Mouse (Mus musculus) CH12.LX (cell line): ENCODE measurements around the gene Dnajc16. TPM values are rescaled to one million over a fixed set of nuclear protein-coding genes. Genes with fewer than 3 reads are reported as not detected.

ENCODE experiments used
- DNase-seq: peaks from one replicate; pipeline ENCODE4 v3.0.0-alpha.2; 2013; ENCODE audit errors: extremely low read depth
- H3K27ac ChIP-seq: 2 replicates; pipeline ENCODE4 v1.5.1; 2012; ENCODE audit warnings: low read depth, mild to moderate bottlenecking, control low read depth, moderate library complexity; ENCODE audit not compliant: insufficient read depth
- H3K27me3 ChIP-seq: replicated peaks from 2 replicates; pipeline ENCODE3; 2012; ENCODE audit warnings: inconsistent platforms
- H3K36me3 ChIP-seq, 2 experiments: replicated peaks in 1 of 2; 2 replicates each; pipeline versions ENCODE3 to v1.6.1; 2012; ENCODE audit warnings: inconsistent platforms in 1 of 2, low read length in 1 of 2, mild to moderate bottlenecking in 1 of 2, mixed read lengths in 1 of 2, moderate library complexity in 1 of 2; ENCODE audit not compliant: control insufficient read depth in 1 of 2, insufficient read depth in 1 of 2
- H3K4me1 ChIP-seq, 2 experiments: 2 replicates each; pipeline ENCODE4 v1.6.1; 2012; ENCODE audit warnings: inconsistent platforms in 1 of 2, moderate library complexity in 1 of 2; ENCODE audit not compliant: insufficient read depth in 2 of 2, control insufficient read depth in 1 of 2
- H3K4me2 ChIP-seq: 2 replicates; pipeline ENCODE4 v1.6.1; 2012; ENCODE audit warnings: low read depth, mild to moderate bottlenecking, control low read depth; ENCODE audit not compliant: poor library complexity, insufficient read depth, severe bottlenecking
- H3K4me3 ChIP-seq, 3 experiments: fragments of 150-350 bp in 1 of 3; sonication (generic) in 1 of 3; replicated peaks in 1 of 3; 2 replicates each; pipeline versions ENCODE3 to v1.5.1; 2011 to 2012; ENCODE audit warnings: low read depth in 2 of 3, low read length in 2 of 3, mild to moderate bottlenecking in 2 of 3, moderate library complexity in 2 of 3, control low read depth in 1 of 3, improper control_type of control experiment in 1 of 3, inconsistent platforms in 1 of 3, mixed read lengths in 1 of 3; ENCODE audit not compliant: poor library complexity in 1 of 3
- H3K79me2 ChIP-seq: replicated peaks from 2 replicates; pipeline ENCODE4 v1.6.1; 2012; ENCODE audit warnings: mild to moderate bottlenecking, moderate library complexity; ENCODE audit not compliant: control insufficient read depth, poor library complexity, insufficient read depth, severe bottlenecking; ENCODE audit errors: extremely low read depth
- H3K9ac ChIP-seq: 2 replicates; pipeline ENCODE4 v1.6.1; 2012; ENCODE audit warnings: low read depth, mild to moderate bottlenecking, control low read depth, moderate library complexity; ENCODE audit not compliant: insufficient read depth
- H3K9me3 ChIP-seq: replicated peaks from 2 replicates; pipeline ENCODE3; 2012; ENCODE audit warnings: low read length, inconsistent platforms, mixed read lengths
- CHD1 ChIP-seq: IDR thresholded peaks from 2 replicates; pipeline ENCODE4 v1.6.1; 2012; ENCODE audit warnings: low read depth, low read length, improper control_type of control experiment, inconsistent platforms
- CHD2 ChIP-seq: IDR thresholded peaks from 2 replicates; pipeline ENCODE4 v1.6.1; 2011; ENCODE audit warnings: low read length, improper control_type of control experiment
- CTCF ChIP-seq, 2 experiments: IDR thresholded peaks in 1 of 2; conservative IDR thresholded peaks in 1 of 2; 2 replicates each; pipeline ENCODE4 v1.5.1; 2011 to 2012; ENCODE audit warnings: low read depth in 2 of 2, low read length in 2 of 2, improper control_type of control experiment in 1 of 2, inconsistent platforms in 1 of 2, mild to moderate bottlenecking in 1 of 2, moderate library complexity in 1 of 2
- ELF1 ChIP-seq: IDR thresholded peaks from 2 replicates; pipeline ENCODE4 v1.6.1; 2014; ENCODE audit warnings: low read depth, mild to moderate bottlenecking, inconsistent platforms, low read length, improper control_type of control experiment
- EP300 ChIP-seq: IDR thresholded peaks from 2 replicates; pipeline ENCODE4 v1.6.1; 2011; ENCODE audit warnings: low read length, improper control_type of control experiment
- ETS1 ChIP-seq: conservative IDR thresholded peaks from 2 replicates; pipeline ENCODE4 v1.6.1; 2012; ENCODE audit warnings: low read depth, mild to moderate bottlenecking, inconsistent platforms, low read length, improper control_type of control experiment, moderate library complexity
- HCFC1 ChIP-seq: IDR thresholded peaks from 2 replicates; pipeline ENCODE4 v1.6.1; 2012; ENCODE audit warnings: low read depth, mild to moderate bottlenecking, inconsistent platforms, low read length, improper control_type of control experiment
- IRF4 ChIP-seq: IDR thresholded peaks from 2 replicates; pipeline ENCODE4 v1.6.1; 2014; ENCODE audit warnings: low read depth, mild to moderate bottlenecking, inconsistent platforms, low read length, improper control_type of control experiment
- JUN ChIP-seq: IDR thresholded peaks from 2 replicates; pipeline ENCODE4 v1.6.1; 2011; ENCODE audit warnings: low read depth, mild to moderate bottlenecking, low read length, improper control_type of control experiment, moderate library complexity; ENCODE audit not compliant: insufficient read depth
- KAT2A ChIP-seq: IDR thresholded peaks from 2 replicates; pipeline ENCODE4 v1.6.1; 2012; ENCODE audit warnings: low read length, improper control_type of control experiment, inconsistent platforms; ENCODE audit not compliant: insufficient replicate concordance
- MAFK ChIP-seq: IDR thresholded peaks from 2 replicates; pipeline ENCODE4 v1.6.1; 2011; ENCODE audit warnings: low read length, improper control_type of control experiment; ENCODE audit not compliant: insufficient replicate concordance
- MAX ChIP-seq: IDR thresholded peaks from 2 replicates; pipeline ENCODE4 v1.6.1; 2011; ENCODE audit warnings: low read length, improper control_type of control experiment
- MAZ ChIP-seq: IDR thresholded peaks from 2 replicates; pipeline ENCODE4 v1.6.1; 2012; ENCODE audit warnings: low read depth, mild to moderate bottlenecking, inconsistent platforms, low read length, improper control_type of control experiment, moderate library complexity
- MEF2A ChIP-seq: IDR thresholded peaks from 2 replicates; pipeline ENCODE4 v1.6.1; 2014; ENCODE audit warnings: low read depth, mild to moderate bottlenecking, inconsistent platforms, low read length, improper control_type of control experiment, borderline replicate concordance
- MXI1 ChIP-seq: IDR thresholded peaks from 2 replicates; pipeline ENCODE4 v1.6.1; 2011; ENCODE audit warnings: mild to moderate bottlenecking, low read depth, low read length, improper control_type of control experiment
- MYC ChIP-seq: IDR thresholded peaks from 2 replicates; pipeline ENCODE4 v1.6.1; 2011; ENCODE audit warnings: low read depth, mild to moderate bottlenecking, improper control_type of control experiment, low read length
- NRF1 ChIP-seq: IDR thresholded peaks from 2 replicates; pipeline ENCODE4 v1.6.1; 2014; ENCODE audit warnings: low read depth, mild to moderate bottlenecking, inconsistent platforms, low read length, improper control_type of control experiment, moderate library complexity
- PAX5 ChIP-seq: IDR thresholded peaks from 2 replicates; pipeline ENCODE4 v1.6.1; 2012; ENCODE audit warnings: low read length, inconsistent platforms, mixed read lengths
- SIN3A ChIP-seq: IDR thresholded peaks from 2 replicates; pipeline ENCODE4 v1.6.1; 2012; ENCODE audit warnings: low read length, improper control_type of control experiment, inconsistent platforms
- SMC3 ChIP-seq: IDR thresholded peaks from 2 replicates; pipeline ENCODE4 v1.6.1; 2011; ENCODE audit warnings: low read depth, low read length, improper control_type of control experiment
- TBP ChIP-seq: conservative IDR thresholded peaks from 2 replicates; pipeline ENCODE4 v1.6.1; 2011; ENCODE audit warnings: low read depth, low read length, improper control_type of control experiment
- TCF12 ChIP-seq: IDR thresholded peaks from 2 replicates; pipeline ENCODE4 v1.6.1; 2014; ENCODE audit warnings: low read depth, mild to moderate bottlenecking, inconsistent platforms, low read length, improper control_type of control experiment
- UBTF ChIP-seq: IDR thresholded peaks from 2 replicates; pipeline ENCODE4 v1.6.1; 2012; ENCODE audit warnings: low read depth, mild to moderate bottlenecking, inconsistent platforms, low read length, improper control_type of control experiment, moderate library complexity
- USF2 ChIP-seq: conservative IDR thresholded peaks from 2 replicates; pipeline ENCODE4 v1.6.1; 2011; ENCODE audit warnings: low read depth, low read length, improper control_type of control experiment
- ZC3H11A ChIP-seq: IDR thresholded peaks from 2 replicates; pipeline ENCODE4 v1.6.1; 2012; ENCODE audit warnings: low read depth, mild to moderate bottlenecking, inconsistent platforms, low read length, improper control_type of control experiment
- ZMIZ1 ChIP-seq: IDR thresholded peaks from 2 replicates; pipeline ENCODE4 v1.6.1; 2012; ENCODE audit warnings: low read depth, mild to moderate bottlenecking, inconsistent platforms, low read length, improper control_type of control experiment
- dilution Hi-C: fragments of 300-500 bp; cut with MboI; formaldehyde crosslinking; loops from 2 replicates; pipeline ENCODE4 v1.14.3; 2020; ENCODE audit warnings: low sequenced_read_pairs; ENCODE audit not compliant: extremely low pct_unique_long_range_greater_than_20kb, extremely low pct_ligation_motif_present
- in situ Hi-C: fragments of 300-500 bp; cut with MboI; formaldehyde crosslinking; loops from 3 replicates; pipeline ENCODE4 v1.14.3; 2019; ENCODE audit warnings: low sequenced_read_pairs, low pct_ligation_motif_present, low pct_unique_long_range_greater_than_20kb, mixed read lengths
- polyA plus RNA-seq: library from polyadenylated mRNA; unstranded; fragments of >175 nt; gene quantifications from 2 replicates; pipeline ENCODE4 v1.2.1, GENCODE M21; 2012; ENCODE audit warnings: low read depth; ENCODE audit not compliant: insufficient read length
- total RNA-seq, 2 experiments: library from RNA; depleted of rRNA; stranded (reverse); fragments of 300-350 nt in 1 of 2; fragments of >200 nt in 1 of 2; gene quantifications; 2 replicates each; pipeline ENCODE4 v1.2.3; 2012 to 2014

The Dnajc16 gene
- total and polyA plus RNA-seq, 3 experiments: 3.1 to 7.4 (median 5.9) TPM

GRCm38 (mm10) chr4:141791951-141792350 is 1.2 kb upstream of the Dnajc16 start:
- peaks cover 9 to 28% of the 10 kb centered on the region in 2 experiments for H3K36me3 ChIP-seq
- no peak overlapping the region for H3K9ac ChIP-seq
- H3K9me3 ChIP-seq: no peaks in the 10 kb centered on the region
- no peak for TF ChIP-seq ELF1
- no peak for TF ChIP-seq IRF4
- TF ChIP-seq ZMIZ1: no peak
- TF ChIP-seq MEF2A: no peak
- no peak for TF ChIP-seq SMC3
- no peak for TF ChIP-seq ZC3H11A
- no peak for TF ChIP-seq EP300
- TF ChIP-seq MAX: no peak
- no peak for TF ChIP-seq PAX5
- TF ChIP-seq MXI1: no peak
- no peak for TF ChIP-seq TCF12
- no peak for TF ChIP-seq USF2
- no peak for TF ChIP-seq MYC
- TF ChIP-seq KAT2A: no peak
- TF ChIP-seq UBTF: no peak
- no peak for TF ChIP-seq CHD2
- TF ChIP-seq ETS1: no peak
- TF ChIP-seq MAFK: no peak
- TF ChIP-seq HCFC1: no peak
- no peak for TF ChIP-seq CHD1
- TF ChIP-seq, all 38 proteins: peak for 0
- dilution Hi-C loops: no loop called here
- H3K4me3 ChIP-seq: no peak overlapping the region
- no peak overlapping the region for H3K27ac ChIP-seq
- no peak for DNase-seq
- no peak overlapping the region for H3K4me2 ChIP-seq
- peaks cover 19 to 49% of the 10 kb centered on the region in 2 experiments for H3K4me1 ChIP-seq
- no peaks in the 10 kb centered on the region for H3K79me2 ChIP-seq
- in situ Hi-C loops: no loop called here
- H3K27me3 ChIP-seq: no peaks in the 10 kb centered on the region

GRCm38 (mm10) chr4:141791486-141791885 is 755 bp upstream of the Dnajc16 start:
- H3K79me2 ChIP-seq: no peaks in the 10 kb centered on the region
- H3K9me3 ChIP-seq: no peaks in the 10 kb centered on the region
- no peak overlapping the region for H3K27ac ChIP-seq
- no peaks in the 10 kb centered on the region for H3K27me3 ChIP-seq
- in situ Hi-C loops: no loop called here
- DNase-seq: no peak
- peak overlapping the region; percentile 82; the same call in 1 of the 2 replicates for H3K4me2 ChIP-seq
- H3K9ac ChIP-seq: no peak overlapping the region
- dilution Hi-C loops: no loop called here
- TF ChIP-seq CTCF (conservative IDR thresholded peaks at IDR 0.05 in 1 of 2, IDR thresholded peaks at IDR 0.05 in 1 of 2; ENCODE audit: low read depth in 2 of 2, low read length in 2 of 2) (no peak), NRF1 (no peak), MAZ (no peak), MEF2A (no peak), MAX (no peak), UBTF (no peak), JUN (no peak), TBP (no peak), SIN3A (no peak), ELF1 (no peak), ZC3H11A (no peak)
- peaks cover 9 to 27% of the 10 kb centered on the region in 2 experiments for H3K36me3 ChIP-seq
- H3K4me3 ChIP-seq: no peak overlapping the region
- peaks cover 18 to 50% of the 10 kb centered on the region in 2 experiments for H3K4me1 ChIP-seq
